Mouse (Mus musculus) embryonic fibroblast, embryonic 13.5 days (primary cell): Measurements from ENCODE around the gene Rapsn.

Experiments
- CTCF ChIP-seq: IDR thresholded peaks from 2 replicates; pipeline ENCODE4 v1.5.1; 2011; ENCODE audit warnings: mild to moderate bottlenecking, control low read depth, low read length, moderate library complexity, borderline replicate concordance; ENCODE audit not compliant: insufficient read depth
- POLR2A ChIP-seq: IDR thresholded peaks from 2 replicates; pipeline ENCODE4 v1.6.1; 2011; ENCODE audit warnings: low read depth, mild to moderate bottlenecking, control low read depth, low read length, moderate library complexity

- no peak for TF ChIP-seq POLR2A
- TF ChIP-seq CTCF: no peak
Observed at GRCm38 (mm10) chr2:91025081-91025516, 10.3 kb upstream of the Rapsn start.
